Mouse (Mus musculus) heart, adult 18-20 months (tissue): ENCODE data around the gene Kif4. TPM values are rescaled to one million over a fixed set of nuclear protein-coding genes. Genes with fewer than 3 reads are reported as not detected.

ENCODE experiments used
- DNase-seq, 2 experiments: peaks; one replicate each; pipeline ENCODE4 v3.0.0; 2021 to 2022; ENCODE audit warnings: mixed read lengths in 1 of 2
- long read RNA-seq, 2 experiments: library from polyadenylated mRNA; stranded (forward); transcript quantifications; one replicate each; pipeline ENCODE4 v2.0.0; 2021
- total RNA-seq, 2 experiments: library from RNA; stranded (reverse); gene quantifications; 2 replicates each; pipeline ENCODE4 v1.2.3; 2021

The Kif4 gene
- under 1 TPM; 0.31 to 0.35 TPM for total RNA-seq
- long read RNA-seq, experiment 1, result 0 reads
- long read RNA-seq, experiment 2, result 0 reads

GRCm38 (mm10) chrX:100625546-100625801 is at the start of gene Kif4:
Kif4 (plus strand) TSS chrX:100625737.
- DNase-seq, result no peak

- DNase-seq, result no peak
Observed at GRCm38 (mm10) chrX:100594791-100595190, 30.7 kb upstream of the Kif4 start, which contains the start of gene P2ry4. P2ry4 (minus strand) TSS chrX:100594869.

- peak; percentile 1 to 26 for DNase-seq
Observed at GRCm38 (mm10) chrX:100597439-100597838, 28.1 kb upstream of the Kif4 start.

- DNase-seq, result no peak
Observed at GRCm38 (mm10) chrX:100599755-100600154, 25.8 kb upstream of the Kif4 start.

- DNase-seq, result no peak
Observed at GRCm38 (mm10) chrX:100605314-100605713, 20.2 kb upstream of the Kif4 start, which contains the start of gene Arr3. Arr3 (plus strand) TSS chrX:100605497.

GRCm38 (mm10) chrX:100618488-100618887 is 7.0 kb upstream of the Kif4 start:
- no peak for DNase-seq

- DNase-seq, result no peak
Observed at GRCm38 (mm10) chrX:100621366-100621765, 4.2 kb upstream of the Kif4 start.

GRCm38 (mm10) chrX:100624242-100624641 is 1.3 kb upstream of the Kif4 start:
- no peak for DNase-seq

GRCm38 (mm10) chrX:100625146-100625545 is 391 bp upstream of the Kif4 start:
- DNase-seq, result peak in 1 of 2 experiments; percentile 6

- DNase-seq, result peak; percentile 88 to 94
Observed at GRCm38 (mm10) chrX:100625802-100626793, 561 bp downstream of the Kif4 start, which contains the start of gene Pdzd11. Pdzd11 (minus strand) TSS chrX:100626568.

GRCm38 (mm10) chrX:100629076-100629475 is 3.5 kb downstream of the Kif4 start:
- DNase-seq, result no peak

- DNase-seq, result no peak
Observed at GRCm38 (mm10) chrX:100638477-100638876, 12.9 kb downstream of the Kif4 start.

GRCm38 (mm10) chrX:100652848-100653247 is 27.3 kb downstream of the Kif4 start:
- no peak for DNase-seq

GRCm38 (mm10) chrX:100664825-100665224 is 39.3 kb downstream of the Kif4 start:
- DNase-seq, result no peak

- DNase-seq, result no peak
Observed at GRCm38 (mm10) chrX:100678204-100678603, 52.7 kb downstream of the Kif4 start.

- DNase-seq, result no peak
Observed at GRCm38 (mm10) chrX:100686527-100686926, 61.0 kb downstream of the Kif4 start.

GRCm38 (mm10) chrX:100687360-100688032 is 62.0 kb downstream of the Kif4 start:
- no peak for DNase-seq

GRCm38 (mm10) chrX:100688033-100688370 is 62.5 kb downstream of the Kif4 start:
- DNase-seq, result no peak

- no peak for DNase-seq
Observed at GRCm38 (mm10) chrX:100696776-100697175, 71.2 kb downstream of the Kif4 start.

GRCm38 (mm10) chrX:100708032-100708431 is 82.5 kb downstream of the Kif4 start:
- DNase-seq, result no peak

- DNase-seq, result no peak
Observed at GRCm38 (mm10) chrX:100716173-100716572, 90.6 kb downstream of the Kif4 start.

GRCm38 (mm10) chrX:100728947-100729346 is 103.4 kb downstream of the Kif4 start:
- DNase-seq, result peak; percentile 42 to 48

GRCm38 (mm10) chrX:100729665-100730188 is 104.2 kb downstream of the Kif4 start, which contains the start of gene Gdpd2:
Gdpd2 (plus strand) TSS chrX:100729873.
- peak; percentile 17 to 19 for DNase-seq
